Mouse (Mus musculus): Measurements from ENCODE around the gene Cd200r1.

DNA sequence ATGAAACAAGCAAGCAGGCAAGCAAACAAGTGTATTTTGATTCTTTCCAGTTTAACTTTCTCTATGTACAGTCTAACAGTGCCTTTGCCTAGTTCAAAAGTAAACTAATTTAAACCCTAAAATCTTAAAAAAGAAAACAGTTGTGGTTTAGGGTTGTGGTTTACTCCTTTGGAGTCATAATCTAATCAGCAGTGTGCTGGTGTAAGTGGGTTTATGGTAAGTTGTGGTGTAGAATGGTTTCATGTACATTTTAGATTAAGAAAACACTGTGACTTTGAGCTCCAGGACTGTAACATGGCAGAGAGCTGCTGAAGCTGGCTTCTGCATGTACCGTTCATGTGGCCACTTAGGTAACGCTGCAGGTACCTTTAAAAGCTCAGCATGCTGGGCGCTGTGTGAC is 38.0 kb upstream of the Cd200r1 start:
- TF ChIP-seq POLR2A (IDR thresholded peaks at IDR 0.05; ENCODE audit: insufficient read length, low read depth) (no peak), CEBPB (IDR thresholded peaks at IDR 0.05; ENCODE audit: insufficient read depth, poor library complexity, severe bottlenecking) (no peak), TCF12 (IDR thresholded peaks at IDR 0.05; ENCODE audit: insufficient read depth, poor library complexity, severe bottlenecking) (no peak), E2F4 (IDR thresholded peaks at IDR 0.05; ENCODE audit: insufficient read depth) (no peak), MAX (IDR thresholded peaks at IDR 0.05; ENCODE audit: low read depth) (no peak), USF1 (IDR thresholded peaks at IDR 0.05; ENCODE audit: low read depth) (no peak), POLR2AphosphoS2 (IDR thresholded peaks at IDR 0.05; ENCODE audit: insufficient read length, low read depth) (no peak)

Measured in myocyte (in vitro differentiated cells).